Mouse (Mus musculus) hindbrain, embryonic 15.5 days (tissue): ENCODE results near the gene Syngr1. TPM values are rescaled to one million over a fixed set of nuclear protein-coding genes. Genes with fewer than 3 reads are reported as not detected.

Experiments used
- ATAC-seq: fragments of 200-750 bp; cut with Nextera tagmentation; 2 replicates; pipeline ENCODE4 v1.8.0; 2017; ENCODE audit warnings: low read depth, moderate number of reproducible peaks, moderate TSS enrichment; ENCODE audit not compliant: low FRiP score
- H3K27ac ChIP-seq: fragments of 300-500 bp; sonication (generic); replicated peaks from 2 replicates; pipeline ENCODE4 v1.5.1; 2015; ENCODE audit warnings: mild to moderate bottlenecking, inconsistent platforms
- H3K27me3 ChIP-seq: fragments of 300-500 bp; sonication (generic); 2 replicates; pipeline ENCODE4 v1.6.1; 2015; ENCODE audit warnings: control low read depth, inconsistent platforms
- H3K36me3 ChIP-seq: fragments of 300-500 bp; sonication (generic); 2 replicates; pipeline ENCODE4 v1.6.1; 2015; ENCODE audit warnings: control low read depth, inconsistent platforms
- H3K4me1 ChIP-seq: fragments of 300-500 bp; sonication (generic); replicated peaks from 2 replicates; pipeline ENCODE4 v1.6.1; 2015; ENCODE audit warnings: control low read depth, inconsistent platforms
- H3K4me2 ChIP-seq: fragments of 300-500 bp; sonication (generic); 2 replicates; pipeline ENCODE4 v1.6.1; 2015; ENCODE audit warnings: moderate library complexity, mild to moderate bottlenecking, inconsistent platforms
- H3K4me3 ChIP-seq: fragments of 300-500 bp; sonication (generic); 2 replicates; pipeline ENCODE4 v1.5.1; 2015; ENCODE audit warnings: mild to moderate bottlenecking, inconsistent platforms
- H3K9ac ChIP-seq: fragments of 300-500 bp; sonication (generic); 2 replicates; pipeline ENCODE4 v1.6.1; 2015; ENCODE audit warnings: inconsistent platforms
- H3K9me3 ChIP-seq: fragments of 300-500 bp; sonication (generic); 2 replicates; pipeline ENCODE4 v1.6.1; 2016; ENCODE audit warnings: control low read depth, inconsistent platforms
- WGBS: fragments of 180-500 bp; shearing (Covaris S2); methylation state at CpG from one replicate; pipeline ENCODE4 v1.1.7; 2015; 5-methylcytosine and 5-hydroxymethylcytosine counted together
- polyA plus RNA-seq: library from polyadenylated mRNA; unstranded; fragments of >200 nt; fragmentation: Nextera tagmentation; extraction: Ambion mirVana; gene quantifications from 2 replicates; pipeline ENCODE4 v1.2.1, GENCODE M21; 2015

The Syngr1 gene
- polyA plus RNA-seq, 1 experiment from 2014 or later, result 64.3 TPM

- H3K36me3 ChIP-seq, result no peaks in the 10 kb centered on the region
- H3K9me3 ChIP-seq, result no peaks in the 10 kb centered on the region
- H3K4me2 ChIP-seq, result no peak overlapping the region
- H3K27ac ChIP-seq, result no peak overlapping the region
- peaks cover 23% of the 10 kb centered on the region for H3K4me1 ChIP-seq
- WGBS, result 89% methylated on average over 5 of the region's 5 CpGs
- H3K4me3 ChIP-seq, result no peak overlapping the region
- H3K27me3 ChIP-seq, result no peaks in the 10 kb centered on the region
- no peak for ATAC-seq
- no peak overlapping the region for H3K9ac ChIP-seq
Measured at GRCm38 (mm10) chr15:80130689-80131088, 39.6 kb downstream of the Syngr1 start.

- H3K27me3 ChIP-seq, result no peaks in the 10 kb centered on the region
- WGBS, result 71% methylated on average over 6 of the region's 6 CpGs
- no peak overlapping the region for H3K4me3 ChIP-seq
- H3K9ac ChIP-seq, result no peak overlapping the region
- H3K36me3 ChIP-seq, result no peaks in the 10 kb centered on the region
- H3K9me3 ChIP-seq, result no peaks in the 10 kb centered on the region
- peaks cover 23% of the 10 kb centered on the region for H3K4me1 ChIP-seq
- no peak overlapping the region for H3K4me2 ChIP-seq
- no peak for ATAC-seq
- no peak overlapping the region for H3K27ac ChIP-seq
Measured at GRCm38 (mm10) chr15:80131421-80131820, 40.3 kb downstream of the Syngr1 start.

- no peak for ATAC-seq
- WGBS, result 83% methylated on average over 9 of the region's 9 CpGs
- H3K4me1 ChIP-seq, result peaks cover 24% of the 10 kb centered on the region
- H3K36me3 ChIP-seq, result no peaks in the 10 kb centered on the region
- peak overlapping the region; percentile 77 for H3K4me2 ChIP-seq
- H3K4me3 ChIP-seq, result peak overlapping the region; percentile 68
- no peak overlapping the region for H3K9ac ChIP-seq
- H3K27me3 ChIP-seq, result no peaks in the 10 kb centered on the region
- peak overlapping the region; percentile 99; the same call in 1 of the 2 replicates for H3K27ac ChIP-seq
- H3K9me3 ChIP-seq, result no peaks in the 10 kb centered on the region
Measured at GRCm38 (mm10) chr15:80132452-80132851, 41.3 kb downstream of the Syngr1 start.

- peak; percentile 95 for ATAC-seq
- Histone ChIP-seq H3K4me1 (peaks cover 30% of the 10 kb centered on the region), H3K36me3 (no peaks in the 10 kb centered on the region), H3K4me3 (peak within 1 kb of the TSS; percentile 68), H3K27ac (peak within 1 kb of the TSS; percentile 99), H3K4me2 (peak within 1 kb of the TSS; percentile 77), H3K9ac (peak within 1 kb of the TSS; percentile 66), H3K9me3 (no peaks in the 10 kb centered on the region), H3K27me3 (no peaks in the 10 kb centered on the region)
- WGBS, result under 1% methylated on average over 59 of the region's 59 CpGs
Measured at GRCm38 (mm10) chr15:80132993-80133586, 42.0 kb downstream of the Syngr1 start, which contains the start of gene Tab1. Tab1 (plus strand) TSS chr15:80133127.

- WGBS, result 14% methylated on average over 14 of the region's 14 CpGs
- H3K27me3 ChIP-seq, result no peaks in the 10 kb centered on the region
- 0 out of 2 replicates have a peak, but pooled peaks have one; percentile 27 for ATAC-seq
- H3K27ac ChIP-seq, result peak overlapping the region; percentile 99
- peak overlapping the region; percentile 66 for H3K9ac ChIP-seq
- peak overlapping the region; percentile 77 for H3K4me2 ChIP-seq
- H3K9me3 ChIP-seq, result no peaks in the 10 kb centered on the region
- H3K4me1 ChIP-seq, result peaks cover 35% of the 10 kb centered on the region
- no peaks in the 10 kb centered on the region for H3K36me3 ChIP-seq
- H3K4me3 ChIP-seq, result peak overlapping the region; percentile 68
Measured at GRCm38 (mm10) chr15:80133682-80134449, 42.7 kb downstream of the Syngr1 start.

- no peaks in the 10 kb centered on the region for H3K9me3 ChIP-seq
- no peak for ATAC-seq
- H3K4me3 ChIP-seq, result peak overlapping the region; percentile 68
- peak overlapping the region; percentile 77 for H3K4me2 ChIP-seq
- peaks cover 35% of the 10 kb centered on the region for H3K4me1 ChIP-seq
- H3K9ac ChIP-seq, result peak overlapping the region; percentile 14; the same call in 1 of the 2 replicates
- WGBS, result 49% methylated on average over 9 of the region's 9 CpGs
- no peaks in the 10 kb centered on the region for H3K36me3 ChIP-seq
- peak overlapping the region; percentile 99 for H3K27ac ChIP-seq
- no peaks in the 10 kb centered on the region for H3K27me3 ChIP-seq
Measured at GRCm38 (mm10) chr15:80134450-80134847, 43.3 kb downstream of the Syngr1 start.

- no peak for ATAC-seq
- H3K9me3 ChIP-seq, result no peaks in the 10 kb centered on the region
- peaks cover 35% of the 10 kb centered on the region for H3K4me1 ChIP-seq
- no peak overlapping the region for H3K27ac ChIP-seq
- WGBS, result 96% methylated on average over 2 of the region's 2 CpGs
- no peaks in the 10 kb centered on the region for H3K27me3 ChIP-seq
- no peak overlapping the region for H3K9ac ChIP-seq
- H3K4me3 ChIP-seq, result no peak overlapping the region
- H3K4me2 ChIP-seq, result no peak overlapping the region
- H3K36me3 ChIP-seq, result no peaks in the 10 kb centered on the region
Measured at GRCm38 (mm10) chr15:80135499-80135898, 44.4 kb downstream of the Syngr1 start.

GRCm38 (mm10) chr15:80136645-80137044, 45.5 kb downstream of the Syngr1 start:
- Histone ChIP-seq H3K9me3 (no peaks in the 10 kb centered on the region), H3K4me2 (no peak overlapping the region), H3K4me3 (no peak overlapping the region), H3K27ac (no peak overlapping the region), H3K9ac (no peak overlapping the region), H3K27me3 (no peaks in the 10 kb centered on the region), H3K4me1 (peaks cover 35% of the 10 kb centered on the region), H3K36me3 (peaks cover 6% of the 10 kb centered on the region; the same call in 1 of the 2 replicates)
- 94% methylated on average over 3 of the region's 3 CpGs for WGBS
- no peak for ATAC-seq

GRCm38 (mm10) chr15:80137945-80138791, 47.0 kb downstream of the Syngr1 start:
- H3K27me3 ChIP-seq, result no peaks in the 10 kb centered on the region

GRCm38 (mm10) chr15:80140302-80140701, 49.2 kb downstream of the Syngr1 start:
- no peaks in the 10 kb centered on the region for H3K27me3 ChIP-seq

More at GRCm38 (mm10) chr15:80137945-80138791, 47.0 kb downstream of the Syngr1 start:
- no peaks in the 10 kb centered on the region for H3K9me3 ChIP-seq
- peak overlapping the region; percentile 31; the same call in 1 of the 2 replicates for H3K27ac ChIP-seq
- no peak overlapping the region for H3K4me3 ChIP-seq
- ATAC-seq, result no peak
- peaks cover 31% of the 10 kb centered on the region for H3K4me1 ChIP-seq
- H3K36me3 ChIP-seq, result peaks cover 6% of the 10 kb centered on the region; the same call in 1 of the 2 replicates
- H3K9ac ChIP-seq, result no peak overlapping the region
- H3K4me2 ChIP-seq, result no peak overlapping the region
- WGBS, result 48% methylated on average over 17 of the region's 17 CpGs

GRCm38 (mm10) chr15:80140878-80141277, 49.7 kb downstream of the Syngr1 start:
- Histone ChIP-seq H3K4me2 (no peak overlapping the region), H3K4me3 (no peak overlapping the region), H3K27ac (no peak overlapping the region), H3K9ac (no peak overlapping the region), H3K9me3 (no peaks in the 10 kb centered on the region), H3K4me1 (peaks cover 13% of the 10 kb centered on the region; the same call in 1 of the 2 replicates), H3K36me3 (peaks cover 6% of the 10 kb centered on the region; the same call in 1 of the 2 replicates), H3K27me3 (no peaks in the 10 kb centered on the region)
- ATAC-seq, result no peak
- WGBS, result 94% methylated on average over 3 of the region's 3 CpGs

More at GRCm38 (mm10) chr15:80140302-80140701, 49.2 kb downstream of the Syngr1 start:
- no peak overlapping the region for H3K27ac ChIP-seq
- no peak overlapping the region for H3K9ac ChIP-seq
- H3K4me3 ChIP-seq, result no peak overlapping the region
- H3K9me3 ChIP-seq, result no peaks in the 10 kb centered on the region
- H3K4me1 ChIP-seq, result peaks cover 15% of the 10 kb centered on the region; the same call in 1 of the 2 replicates
- H3K36me3 ChIP-seq, result peaks cover 6% of the 10 kb centered on the region; the same call in 1 of the 2 replicates
- H3K4me2 ChIP-seq, result no peak overlapping the region
- 96% methylated on average over 2 of the region's 2 CpGs for WGBS
- ATAC-seq, result no peak
